Mouse (Mus musculus) kidney, adult 2 months (tissue): ENCODE data around the gene Dop1a.

Experiments
- CTCF ChIP-seq: fragments of 200-500 bp; conservative IDR thresholded peaks from 2 replicates; pipeline ENCODE4 v1.5.1; 2011; ENCODE audit warnings: low read depth, mild to moderate bottlenecking, control low read depth, low read length, moderate library complexity, mixed read lengths; ENCODE audit not compliant: insufficient read depth, insufficient read length
- POLR2A ChIP-seq: fragments of 200-500 bp; IDR thresholded peaks from one replicate; pipeline ENCODE4 v1.6.1; 2011; ENCODE audit warnings: low read depth, low read length, control low read depth

- TF ChIP-seq POLR2A = no peak
- TF ChIP-seq CTCF = no peak
These were observed 77.6 kb downstream of the Dop1a start for GRCm38 (mm10) chr9:86544559-86544958.
